Mouse (Mus musculus) MN1 (cell line): ENCODE data around the gene Tjp3.
"Not testable (repeated sequence)": the region's sequence is repeated elsewhere in the genome, so short reads cannot be mapped to it uniquely, and the experiment has no call there.

Experiments
- DNase-seq: peaks from one replicate; pipeline ENCODE4 v3.0.0-alpha.2; 2016; ENCODE audit warnings: low spot score

Tjp3 gene

DNA sequence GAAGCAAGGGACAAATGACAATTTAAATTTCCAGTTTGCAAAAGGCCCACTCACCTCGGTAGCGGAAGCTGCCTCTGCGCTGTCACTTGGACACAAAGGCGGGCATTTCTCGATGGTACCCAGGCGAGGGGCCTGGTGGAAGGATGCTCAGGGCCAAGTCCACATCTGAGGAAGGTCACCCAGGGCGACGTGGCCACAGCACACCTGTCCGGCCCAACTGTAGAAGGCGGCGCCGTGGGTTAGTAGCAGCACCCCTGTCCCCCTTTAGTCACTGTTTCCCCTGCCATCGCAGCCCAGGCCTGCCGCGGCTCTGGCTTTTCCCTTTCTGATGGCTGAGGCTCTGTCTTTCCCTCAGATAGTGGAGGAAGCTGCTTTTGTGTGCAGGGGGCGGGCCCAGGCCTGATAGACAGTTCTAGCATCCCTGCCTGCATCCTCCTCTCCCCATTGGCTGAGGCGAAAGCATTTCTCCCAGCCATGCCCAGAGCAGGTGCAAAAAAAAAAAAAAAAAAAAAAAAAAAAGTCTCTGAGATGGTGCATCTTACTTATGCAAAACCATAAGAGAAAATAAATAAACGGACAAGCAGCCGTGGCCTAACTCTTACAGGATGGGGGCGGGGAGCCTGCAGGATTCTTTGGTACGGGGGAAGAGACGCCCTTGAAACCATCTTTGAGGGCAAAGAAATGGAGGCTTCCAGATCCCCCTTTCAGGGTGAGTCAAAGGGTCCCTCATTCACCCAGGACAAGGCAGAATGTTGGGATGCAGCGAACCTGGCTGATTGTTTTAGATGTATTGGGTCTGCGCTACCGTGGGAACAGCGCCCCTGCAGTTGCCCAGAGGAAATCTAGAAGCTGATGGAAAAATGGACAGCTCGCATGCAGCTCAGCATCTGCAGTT is 60.7 kb downstream of the Tjp3 start, which contains the start of gene Atcay:
Gene Atcay (minus strand): TSS at position 396 of the 895 bp plus-strand sequence.
- DNase-seq, result peak; percentile 90

DNA sequence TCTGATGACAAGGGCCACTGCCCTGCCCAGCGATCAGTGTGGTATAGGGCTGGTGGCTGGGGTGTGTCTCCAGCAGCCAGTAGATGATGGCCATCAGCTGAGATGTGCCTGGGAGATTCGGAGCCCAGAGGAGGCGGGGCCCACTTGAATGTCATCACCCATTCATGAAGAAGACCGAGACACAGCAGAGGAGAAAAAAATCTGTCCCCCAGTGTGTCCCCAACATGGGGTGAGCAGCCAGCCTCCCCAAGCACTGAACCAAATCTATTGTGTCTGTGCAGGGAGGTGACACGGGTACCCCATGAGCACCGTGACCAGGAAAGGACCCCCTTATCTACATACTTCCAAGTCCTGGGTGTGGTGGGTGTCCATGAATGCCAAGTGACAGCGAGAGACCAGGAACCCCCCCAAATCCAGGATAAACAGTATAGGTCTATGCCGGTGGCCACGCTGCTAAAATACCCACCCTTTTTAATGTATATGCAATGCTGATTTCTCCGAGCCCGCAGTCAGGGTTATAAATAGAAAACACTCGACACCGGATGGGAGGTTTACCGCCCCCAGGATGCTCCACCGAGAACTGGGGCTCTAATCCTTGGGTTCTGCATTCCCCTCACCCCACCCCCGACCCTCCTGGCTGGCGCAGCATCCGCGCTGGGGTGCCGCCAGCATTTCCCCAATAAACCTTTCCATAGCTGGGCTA is 61.5 kb downstream of the Tjp3 start:
- DNase-seq, result peak; percentile 50

DNA sequence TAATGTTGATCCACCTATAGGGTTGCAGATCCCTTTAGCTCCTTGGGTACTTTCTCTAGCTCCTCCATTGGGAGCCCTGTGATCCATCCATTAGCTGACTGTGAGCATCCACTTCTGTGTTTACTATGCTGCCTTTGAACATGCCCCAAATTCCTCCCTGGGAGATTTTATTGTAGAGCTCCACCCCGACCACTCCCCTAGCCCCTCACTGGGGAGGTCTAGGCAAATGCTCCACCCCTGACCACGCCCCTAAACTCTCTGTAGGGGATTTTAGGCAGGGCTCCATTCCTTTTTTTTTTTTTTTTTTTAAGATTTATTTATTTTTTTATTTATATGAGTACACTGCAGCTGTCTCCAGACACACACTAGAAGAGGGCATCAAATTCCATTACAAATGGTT is 67.7 kb downstream of the Tjp3 start:
- DNase-seq, result not testable (repeated sequence)
